Mouse (Mus musculus): ENCODE measurements at regions not wholly inside any gene's neighbourhood (a gene's known extent, or its start where the extent isn't known, plus 50 kb on each side); places are given as distances from the start of the nearest gene placed in this dataset.
A peak's percentile ranks its signal among the peaks of the same experiment; 100 is the strongest.

DNA sequence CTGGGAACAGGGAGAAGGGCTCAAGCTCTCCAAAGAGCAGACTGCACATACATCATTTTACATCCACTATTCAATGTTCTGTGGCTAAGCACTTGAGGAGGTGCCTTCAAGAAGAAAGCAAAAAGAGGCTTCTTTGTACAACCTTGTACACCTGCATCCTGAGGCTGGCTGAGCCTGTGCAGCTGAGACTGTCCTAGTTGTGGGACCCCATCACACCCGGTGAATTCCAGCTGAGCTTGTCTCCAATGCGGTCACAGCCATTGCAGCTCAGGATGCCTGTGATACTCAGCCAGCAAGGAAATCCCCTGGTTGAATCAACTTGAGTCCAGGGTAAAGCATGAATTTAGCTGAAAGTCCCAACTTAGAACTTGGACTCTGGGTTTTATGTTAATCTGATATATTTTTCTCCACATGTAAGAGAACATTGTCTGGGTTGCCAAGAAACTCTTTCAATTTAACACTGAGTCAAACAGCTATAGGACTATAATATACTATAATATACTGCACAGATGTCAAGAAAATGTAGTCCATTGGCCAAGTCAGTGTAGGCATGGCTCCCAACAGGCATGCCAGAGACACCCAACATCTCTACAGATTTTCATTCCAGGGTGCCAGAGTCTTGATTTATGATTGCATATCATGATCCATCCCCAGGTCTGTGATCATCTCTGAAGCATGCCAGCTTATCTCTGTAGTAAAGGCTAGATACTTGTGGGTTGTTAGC is 599.2 kb downstream of the Pard3 start:
- no peak for DNase-seq

DNA sequence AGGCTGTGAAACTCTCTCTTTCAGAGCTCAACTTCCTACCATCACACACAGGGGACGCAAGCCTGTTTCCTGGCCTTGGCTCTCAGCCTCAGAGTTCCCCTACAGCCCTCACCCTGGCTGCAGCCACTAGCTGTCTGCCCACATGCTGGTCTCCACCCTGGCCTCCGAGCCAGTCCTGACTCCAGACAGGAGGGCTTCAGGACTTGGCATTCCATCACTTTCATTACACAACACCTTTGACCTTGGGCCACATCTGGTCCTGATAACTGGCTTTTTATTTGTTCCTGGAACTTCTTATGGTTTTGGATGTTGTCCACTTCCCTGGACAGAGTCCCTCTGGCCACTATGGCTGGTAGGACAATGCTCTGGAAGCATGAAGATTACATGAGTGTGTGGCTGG is 602.9 kb downstream of the Pard3 start:
- no peak for DNase-seq

DNA sequence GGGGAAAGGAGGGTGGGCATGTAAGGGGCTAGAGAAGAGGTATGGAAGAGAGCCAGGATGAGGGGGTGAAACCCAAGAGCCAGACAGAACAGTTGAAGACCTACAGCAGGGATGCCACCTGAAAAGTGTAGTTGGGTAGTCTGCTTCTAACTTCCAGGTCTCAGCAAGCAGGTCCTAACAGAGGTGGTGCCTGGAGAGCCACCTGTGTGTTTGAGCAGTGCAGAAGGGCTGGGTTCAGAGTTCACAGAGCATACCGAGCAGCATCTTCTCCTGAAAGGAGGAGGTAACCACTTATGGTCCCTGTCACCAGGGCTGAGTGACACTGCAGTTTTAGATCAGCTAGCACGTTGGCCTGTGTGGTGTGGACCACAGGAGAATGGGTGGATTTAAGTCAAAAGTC is 605.3 kb downstream of the Pard3 start:
- no peak for DNase-seq

DNA sequence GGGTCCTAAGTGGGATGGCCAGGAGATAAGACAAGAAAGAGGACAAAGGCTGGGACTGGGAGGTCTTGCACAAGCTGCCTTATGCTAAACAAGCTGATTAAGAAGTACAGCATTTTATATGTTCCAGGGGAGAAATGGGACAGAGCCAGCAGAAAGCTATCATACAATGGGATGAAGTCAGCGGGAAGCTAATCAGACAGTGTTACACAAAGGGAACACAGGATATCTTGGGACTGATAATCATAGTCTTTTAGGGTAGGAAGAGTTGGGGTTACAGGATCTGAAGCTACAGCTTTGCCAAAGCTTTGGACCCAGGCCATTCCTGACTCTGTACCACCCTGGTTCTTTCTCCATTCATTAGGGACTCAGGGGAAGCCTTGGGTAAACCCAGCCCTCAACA is 610.4 kb downstream of the Pard3 start:
- DNase-seq: no peak

DNA sequence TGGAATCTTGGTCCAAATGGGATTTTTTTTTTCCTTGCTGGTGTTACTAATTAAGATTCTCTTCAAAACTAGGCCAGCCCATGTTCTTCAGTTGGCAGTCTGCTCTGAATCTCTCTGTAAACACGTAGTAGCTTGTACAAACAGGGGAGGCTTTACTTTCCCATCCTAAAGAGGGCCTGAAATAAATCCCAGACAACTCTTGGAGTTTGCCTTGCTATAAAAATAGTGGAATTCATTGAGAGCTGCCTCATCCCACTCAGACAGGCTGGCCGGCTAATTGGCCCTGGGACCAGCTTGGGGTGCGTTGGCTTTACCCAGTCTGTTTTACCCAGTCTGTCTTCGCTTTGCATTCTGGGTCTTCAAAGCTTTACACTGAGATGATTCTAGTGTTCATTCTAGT is 611.7 kb downstream of the Pard3 start:
- peak; percentile 52 for DNase-seq

DNA sequence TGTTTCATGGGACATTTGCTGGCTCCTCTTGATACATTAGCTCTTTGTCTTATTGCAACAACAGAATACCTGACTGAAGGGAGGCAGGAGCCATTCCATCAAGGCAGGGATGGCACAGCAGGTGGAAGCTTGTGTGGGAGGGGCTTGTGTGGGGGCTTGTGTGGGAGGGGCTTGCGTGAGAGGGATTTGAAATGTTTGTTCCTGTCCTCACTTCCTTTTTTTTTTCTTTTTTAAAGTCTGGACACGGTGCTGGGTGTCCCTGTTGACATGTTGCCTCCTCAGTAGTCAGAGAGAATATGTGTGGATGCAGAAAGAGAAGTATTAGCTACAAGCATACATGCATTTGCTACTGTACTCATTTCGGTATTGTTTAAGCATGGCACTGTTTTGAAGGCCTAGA is 616.5 kb downstream of the Pard3 start:
- DNase-seq: no peak

DNA sequence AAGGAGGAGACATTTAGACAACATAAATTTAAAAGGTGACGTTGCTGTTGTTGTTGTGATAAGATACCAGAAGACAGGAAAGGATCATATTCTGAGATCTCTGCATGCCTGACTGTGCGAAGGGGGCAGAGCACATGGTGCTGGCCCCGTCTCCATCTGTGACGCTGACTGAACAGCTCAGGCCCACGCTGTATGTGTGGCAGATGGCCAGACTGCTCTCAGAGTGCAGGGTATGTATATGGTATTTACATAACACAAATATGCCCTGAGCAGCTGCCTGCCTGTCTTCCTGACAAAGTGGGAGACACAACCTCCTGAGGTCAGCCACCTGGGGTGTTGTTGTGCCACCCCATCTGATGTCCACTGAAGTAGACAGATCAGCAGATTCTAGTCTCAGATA is 620.5 kb downstream of the Pard3 start:
- DNase-seq: peak; percentile 43

DNA sequence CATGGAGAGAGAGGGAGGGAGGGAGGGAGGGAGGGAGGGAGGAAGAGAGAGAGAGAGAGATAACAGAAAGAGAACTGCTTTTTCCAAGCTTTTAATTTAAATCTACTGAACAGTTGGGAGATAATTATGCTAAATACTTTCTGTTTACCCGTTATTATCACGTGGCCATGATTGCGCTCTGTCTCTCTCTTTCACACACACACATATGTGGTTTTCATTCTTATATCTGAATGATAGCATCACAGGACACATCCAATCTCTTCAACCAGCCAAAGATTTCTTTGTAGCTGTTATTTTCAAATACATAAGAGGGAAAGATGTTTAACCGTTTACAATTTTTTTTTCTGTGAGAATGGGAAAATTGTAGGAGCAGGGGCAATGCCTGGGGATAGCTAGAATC is 627.1 kb downstream of the Pard3 start:
- no peak for DNase-seq

DNA sequence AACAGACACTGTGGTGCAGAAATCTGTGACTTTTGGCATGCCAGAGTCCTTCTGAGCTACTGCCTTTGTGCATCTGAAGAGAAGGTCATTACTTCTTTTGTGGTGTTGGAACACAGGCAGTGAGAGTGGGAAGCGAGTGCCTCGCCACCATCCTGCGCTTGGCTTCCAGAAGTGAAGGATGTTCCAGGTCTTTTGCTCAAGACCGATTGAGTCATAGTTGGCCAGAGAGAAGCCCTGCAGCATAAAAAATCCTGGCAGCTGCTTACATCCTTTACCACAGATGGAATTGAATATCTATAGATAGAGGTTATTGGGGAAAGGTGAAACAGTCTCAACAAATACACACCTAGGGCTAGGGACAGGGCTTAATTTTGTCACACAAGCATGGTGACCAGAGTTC is 634.7 kb downstream of the Pard3 start:
- peak; percentile 29 for DNase-seq

DNA sequence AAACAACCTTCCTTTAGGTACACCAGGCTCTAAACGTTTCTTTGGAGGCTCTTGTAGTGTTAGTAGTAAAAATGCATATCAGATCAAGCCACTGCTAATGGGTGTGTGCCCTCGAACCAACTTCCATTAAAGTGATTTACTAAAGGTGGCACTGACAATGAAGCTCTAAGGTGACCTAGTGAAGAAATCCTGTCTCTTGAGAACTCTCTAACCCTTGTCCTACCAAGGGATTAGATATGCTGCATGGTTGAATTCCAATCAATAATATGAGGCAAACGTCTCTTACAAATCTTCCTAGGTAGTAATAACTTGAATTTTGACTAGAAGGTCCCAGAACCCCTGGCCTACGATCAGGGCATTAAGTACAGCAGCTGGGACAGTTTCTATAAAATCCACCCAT is 640.7 kb downstream of the Pard3 start:
- DNase-seq: no peak

DNA sequence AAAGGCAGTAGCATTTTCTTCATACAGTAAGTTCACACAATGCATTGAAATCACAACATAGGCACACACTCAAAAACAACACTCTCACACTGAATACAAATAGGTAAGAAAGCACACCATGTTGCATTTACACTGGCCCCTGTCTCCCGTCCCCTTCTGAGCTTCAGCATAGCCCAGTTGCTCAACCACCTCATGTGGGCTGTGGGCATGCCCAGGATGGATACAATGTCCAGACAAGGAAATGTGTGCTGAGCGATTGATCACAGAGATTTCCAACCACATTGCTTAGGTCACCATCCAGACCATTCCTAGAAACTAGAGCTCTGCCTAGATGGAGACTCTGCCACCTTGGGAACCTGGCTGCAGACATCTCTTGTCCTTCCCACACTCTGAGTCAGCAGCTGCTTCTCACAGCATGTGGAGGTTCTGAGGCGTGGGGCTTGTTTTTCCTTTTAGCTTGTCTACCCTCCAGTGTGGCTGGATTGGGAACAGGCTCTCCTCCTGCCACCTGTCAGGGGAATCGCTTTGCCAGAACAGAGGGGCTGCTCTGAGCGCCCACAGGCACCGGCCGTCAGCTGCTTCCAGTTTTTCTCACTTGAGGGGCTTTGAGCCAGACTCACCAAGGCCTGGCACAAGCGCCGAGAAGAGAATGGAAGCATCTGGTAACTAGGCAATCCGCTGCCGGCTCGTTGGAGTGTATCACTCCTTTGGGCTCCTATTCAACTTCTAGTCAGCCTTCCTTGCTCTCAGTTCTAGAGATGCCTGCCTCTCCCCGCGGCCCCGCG is 642.5 kb downstream of the Pard3 start:
- peak; percentile 84 for DNase-seq

DNA sequence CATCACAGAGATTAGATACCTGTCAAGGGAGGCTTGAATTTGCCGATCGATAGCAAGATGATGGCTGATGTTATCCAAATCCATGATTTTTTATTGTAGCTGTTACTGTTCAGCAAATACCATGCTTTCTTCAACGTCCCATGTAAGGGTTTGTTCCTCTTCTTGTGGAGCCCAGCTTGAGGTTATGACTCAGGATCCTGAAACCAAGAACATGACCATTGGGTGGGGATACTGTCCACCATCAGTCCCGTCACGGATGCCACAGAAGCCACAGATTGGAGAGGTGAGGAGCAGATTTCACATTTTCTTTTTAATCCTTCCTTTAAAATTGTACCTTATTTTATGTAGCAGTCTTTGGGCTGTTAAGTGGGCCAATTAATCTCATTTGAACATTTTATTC is 645.7 kb downstream of the Pard3 start:
- no peak for DNase-seq

DNA sequence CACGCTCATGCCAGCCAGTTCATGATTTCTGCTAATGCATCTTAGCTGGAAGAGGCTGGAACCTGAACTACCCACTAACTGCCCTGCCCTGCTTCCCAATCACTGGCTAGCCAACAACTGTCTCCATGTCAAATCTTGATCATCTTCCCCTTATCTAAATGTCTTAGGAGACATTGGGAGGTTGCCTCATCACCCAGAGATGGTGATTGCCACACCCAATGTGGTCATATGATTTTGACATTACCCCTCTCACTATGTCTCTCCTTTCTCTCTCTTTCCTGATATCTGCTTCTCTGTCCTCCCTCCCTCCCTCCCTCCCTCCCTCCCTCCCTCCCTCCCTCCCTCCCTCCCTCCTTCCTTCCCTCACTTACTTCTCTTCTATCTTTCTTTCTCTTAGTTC is 643.3 kb upstream of the Nrp1 start:
- no peak for DNase-seq

DNA sequence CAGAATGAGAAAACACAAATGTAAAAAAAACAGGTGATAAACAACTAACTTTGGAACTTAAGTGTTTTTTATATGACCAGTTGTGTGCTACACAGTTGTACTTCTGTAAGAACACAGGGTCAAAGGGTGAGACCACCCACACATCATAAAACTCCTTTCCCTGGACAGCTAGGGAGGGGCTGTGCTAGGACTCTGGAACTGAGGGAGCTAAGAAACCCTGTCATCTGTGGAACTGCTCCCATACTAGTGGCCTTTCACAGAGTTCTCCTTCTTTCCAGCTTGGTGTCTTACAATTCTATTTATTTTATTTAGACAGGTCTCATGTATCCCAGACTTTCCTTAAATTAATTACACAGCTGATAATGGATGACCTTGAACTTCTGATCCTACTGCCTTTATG is 640.4 kb upstream of the Nrp1 start:
- no peak for DNase-seq

DNA sequence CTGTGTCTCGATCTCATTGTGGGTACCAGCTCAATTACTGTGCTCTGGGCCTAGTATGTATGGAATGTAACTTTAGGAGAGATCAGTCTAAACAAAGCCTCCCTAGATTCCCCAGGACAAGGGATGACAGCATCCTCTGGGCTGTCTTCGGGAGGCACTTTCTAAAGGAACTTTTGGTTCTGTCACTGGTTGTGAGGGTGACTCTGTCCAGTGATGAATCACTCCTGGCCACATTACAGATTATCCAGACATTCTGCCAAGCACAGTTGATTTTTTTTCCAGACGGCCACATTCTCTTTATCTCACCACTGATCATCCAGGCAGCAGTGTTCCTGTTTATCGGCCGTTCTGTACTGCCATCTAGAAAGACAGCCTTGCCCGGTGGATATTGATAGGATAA is 638.5 kb upstream of the Nrp1 start:
- DNase-seq: no peak

DNA sequence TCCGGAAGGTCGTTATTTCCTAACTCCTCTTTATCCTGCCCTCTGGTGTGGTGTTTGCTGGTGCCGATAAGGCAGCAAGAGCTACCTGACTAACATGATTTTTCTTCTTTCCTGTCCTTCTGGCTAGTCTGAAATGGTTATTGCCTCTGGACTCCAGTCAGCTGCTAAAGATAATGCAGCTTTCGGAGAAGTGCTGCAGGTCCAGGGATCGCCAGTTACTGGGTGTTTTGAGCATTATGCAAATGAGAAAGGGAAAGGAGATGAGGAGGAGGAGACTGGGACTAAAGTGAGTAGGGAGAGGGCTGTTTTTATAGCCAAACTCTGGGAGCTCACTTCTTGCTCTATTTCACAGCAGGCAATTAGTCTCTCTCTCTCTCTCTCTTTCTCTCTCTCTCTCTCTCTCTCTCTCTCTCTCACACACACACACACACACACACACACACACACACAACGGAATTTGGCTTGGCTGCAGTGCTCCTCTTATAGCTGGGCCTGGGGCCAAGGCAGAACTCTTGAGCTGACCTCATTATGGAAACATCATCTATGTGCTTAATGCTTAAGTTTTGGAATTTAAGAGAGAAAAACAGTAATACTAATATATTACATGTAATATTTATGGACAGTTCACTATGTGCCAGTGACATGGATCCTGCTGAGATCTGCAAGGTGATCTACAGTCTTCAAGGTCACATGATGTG is 637.7 kb upstream of the Nrp1 start:
- no peak for DNase-seq

DNA sequence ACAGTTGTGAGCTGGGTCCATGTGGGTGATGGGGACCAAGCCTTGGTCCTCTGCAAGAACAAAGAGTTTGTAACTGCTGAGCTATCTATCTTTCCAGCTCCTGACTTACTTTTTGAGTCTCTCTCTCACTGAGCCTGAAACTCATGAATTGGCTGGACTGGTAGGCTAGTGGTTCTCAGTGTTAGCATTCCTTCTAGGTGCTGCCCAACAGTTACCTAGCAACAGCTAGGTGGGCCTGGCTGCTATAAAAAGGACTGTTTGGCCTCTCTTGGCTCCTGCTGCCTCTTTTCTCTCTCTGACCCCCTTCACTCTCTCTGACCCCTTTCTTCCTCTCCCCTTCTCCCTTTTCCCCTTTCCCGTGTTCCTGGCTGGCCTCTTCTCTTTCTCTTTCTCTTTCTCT is 636.8 kb upstream of the Nrp1 start:
- DNase-seq: no peak

DNA sequence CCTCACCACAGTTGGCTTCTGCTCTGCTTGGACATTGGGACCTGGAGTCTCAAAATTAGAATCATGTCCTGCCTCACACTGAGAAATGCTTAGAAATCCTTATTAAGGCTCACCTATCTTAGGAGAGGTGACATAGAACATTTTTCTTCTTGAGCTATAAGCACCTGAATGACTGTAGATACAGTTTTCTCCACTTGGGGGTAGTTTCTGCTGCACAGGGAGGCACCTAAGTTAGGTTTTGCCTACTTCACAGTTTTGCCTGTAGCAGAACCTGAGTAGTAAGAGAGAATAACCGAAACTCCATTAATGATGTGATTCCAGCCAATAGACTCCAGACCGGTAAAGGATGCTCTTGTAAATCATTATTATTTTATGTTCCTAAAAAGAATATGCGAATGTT is 624.3 kb upstream of the Nrp1 start:
- DNase-seq: no peak

DNA sequence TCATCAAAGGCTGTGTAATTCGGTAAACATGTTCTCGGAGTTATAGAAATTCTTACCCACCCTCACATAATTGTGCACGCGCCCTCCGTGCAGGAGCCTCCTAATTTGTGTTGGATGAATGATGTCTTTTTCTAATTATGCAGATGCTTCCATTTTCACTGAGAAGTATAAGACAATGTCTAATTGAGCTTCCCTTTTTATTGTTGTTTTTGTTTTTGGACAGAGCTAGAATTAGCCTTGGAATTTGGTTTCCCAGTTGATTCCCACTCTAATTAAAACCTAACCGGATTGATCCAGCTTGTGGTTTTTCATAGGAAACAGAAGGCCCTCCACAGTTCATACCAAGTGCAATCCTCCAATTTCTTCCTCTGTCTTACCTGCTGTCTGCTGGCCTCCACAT is 616.2 kb upstream of the Nrp1 start:
- no peak for DNase-seq

DNA sequence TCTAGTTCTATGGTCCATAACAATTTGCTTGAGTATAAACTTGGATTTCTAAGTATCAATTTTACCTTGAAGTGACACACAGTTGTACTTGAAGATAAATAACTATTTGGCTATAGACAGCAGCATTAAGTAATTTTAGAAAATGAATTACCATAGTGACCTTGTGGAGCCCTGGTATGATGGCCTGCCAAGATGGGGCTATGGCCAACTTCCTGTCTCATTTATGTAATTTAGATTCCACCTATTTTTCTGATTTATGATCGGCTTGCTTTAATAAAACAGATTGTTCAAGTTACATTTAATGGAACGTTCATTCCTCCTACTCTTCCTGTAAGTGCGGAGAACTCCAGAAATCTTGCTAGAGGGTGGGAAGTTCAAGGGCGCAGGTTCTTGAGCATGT is 613.2 kb upstream of the Nrp1 start:
- no peak for DNase-seq

DNA sequence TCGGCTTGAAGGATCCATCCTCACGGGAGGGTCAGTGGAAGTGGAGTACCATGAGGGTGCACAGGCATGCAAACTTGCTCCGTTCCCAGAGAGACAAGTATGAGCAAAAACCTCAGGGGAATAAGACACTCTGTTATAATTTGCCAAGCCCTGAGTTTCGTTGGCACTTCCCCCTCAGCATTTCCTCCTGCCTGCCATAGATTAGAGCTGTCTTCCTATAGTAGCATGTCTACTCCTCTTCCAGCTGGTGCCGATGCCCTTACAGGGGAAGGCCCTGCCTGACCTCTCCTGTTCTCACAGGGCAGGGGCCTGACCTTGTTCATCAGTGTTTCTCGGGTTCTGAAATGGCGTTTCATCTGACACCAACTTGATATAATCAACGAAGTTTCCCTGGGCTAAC is 611.9 kb upstream of the Nrp1 start:
- no peak for DNase-seq

DNA sequence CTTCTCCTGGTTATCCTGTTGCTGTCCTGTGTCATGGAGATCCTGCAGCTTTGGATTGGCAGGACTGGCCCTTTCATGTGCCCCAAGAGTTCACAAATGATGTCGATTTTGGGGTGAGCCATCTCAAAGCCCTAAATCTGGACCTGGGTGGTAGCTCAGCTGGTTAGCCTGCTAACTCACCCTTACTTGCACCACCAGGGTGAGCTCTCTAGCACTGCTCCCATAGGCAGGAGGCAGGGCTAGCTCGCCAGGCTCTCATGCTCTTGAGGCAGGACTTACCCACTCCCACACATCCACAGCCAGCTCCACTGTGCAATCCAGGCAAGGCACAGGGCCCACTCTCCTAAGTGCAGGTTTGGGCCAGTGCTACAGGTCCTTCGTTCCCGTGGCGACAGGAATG is 605.5 kb upstream of the Nrp1 start:
- DNase-seq: no peak

DNA sequence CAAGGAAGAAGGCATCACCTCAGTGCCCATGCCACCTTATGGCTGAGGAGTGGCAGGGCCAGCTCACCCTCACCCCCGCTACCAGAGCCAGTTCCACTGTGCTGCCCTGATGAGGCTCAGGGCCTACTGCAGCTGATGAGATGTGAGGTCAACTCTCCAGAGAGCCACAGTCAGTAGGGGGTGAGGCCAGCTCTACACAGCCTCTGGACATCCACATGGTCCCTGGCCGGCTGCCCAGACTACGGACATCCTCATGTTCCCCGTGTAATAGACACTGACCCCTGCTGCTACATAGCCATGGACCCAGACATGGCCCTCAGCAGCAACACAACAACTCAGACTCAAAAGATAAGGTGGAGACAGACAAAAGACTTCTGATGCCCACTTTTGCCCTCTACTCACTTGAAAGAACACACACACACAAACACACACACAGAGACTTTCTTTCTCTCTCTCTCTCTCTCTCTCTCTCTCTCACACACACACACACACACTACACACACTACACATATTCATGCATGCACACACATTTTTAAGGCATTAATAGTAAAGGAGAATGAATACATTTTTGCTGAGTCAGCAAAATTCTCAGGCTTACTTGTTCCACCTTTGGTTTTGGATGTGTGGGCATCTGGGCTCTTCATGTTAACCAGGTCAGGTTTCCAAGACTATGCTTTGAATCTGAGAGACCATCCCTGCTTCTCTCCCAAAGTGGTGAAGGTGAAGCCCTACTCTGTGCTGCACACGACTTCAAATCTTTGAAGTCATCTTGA is 604.4 kb upstream of the Nrp1 start:
- no peak for DNase-seq

Data from right cerebral cortex, adult 18-20 months (tissue).